Mouse (Mus musculus) erythroblast, adult 5-6 weeks (primary cell): ENCODE measurements around the gene Daam1. TPM values are rescaled to one million over a fixed set of nuclear protein-coding genes. Genes with fewer than 3 reads are reported as not detected.

Source experiments
- ATAC-seq: replicated peaks from 2 replicates; pipeline ENCODE4 v1.8.0; 2016; ENCODE audit warnings: moderate number of reproducible peaks, mild to moderate bottlenecking, moderate TSS enrichment, inconsistent platforms; ENCODE audit not compliant: poor library complexity, low FRiP score, severe bottlenecking
- total RNA-seq, 2 experiments: library from RNA; stranded (forward) in 1 of 2; stranded (reverse) in 1 of 2; fragments of 150-400 nt in 1 of 2; fragments of 200-764, 138-1000 nt in 1 of 2; gene quantifications; 2 replicates each; pipeline versions ENCODE4 v1.2.3 to v1.2.4; 2015 to 2017; ENCODE audit warnings: low replicate concordance in 2 of 2

The Daam1 gene
- total RNA-seq, 2 experiments from 2014 or later = 39.4 to 59.4 TPM

DNA sequence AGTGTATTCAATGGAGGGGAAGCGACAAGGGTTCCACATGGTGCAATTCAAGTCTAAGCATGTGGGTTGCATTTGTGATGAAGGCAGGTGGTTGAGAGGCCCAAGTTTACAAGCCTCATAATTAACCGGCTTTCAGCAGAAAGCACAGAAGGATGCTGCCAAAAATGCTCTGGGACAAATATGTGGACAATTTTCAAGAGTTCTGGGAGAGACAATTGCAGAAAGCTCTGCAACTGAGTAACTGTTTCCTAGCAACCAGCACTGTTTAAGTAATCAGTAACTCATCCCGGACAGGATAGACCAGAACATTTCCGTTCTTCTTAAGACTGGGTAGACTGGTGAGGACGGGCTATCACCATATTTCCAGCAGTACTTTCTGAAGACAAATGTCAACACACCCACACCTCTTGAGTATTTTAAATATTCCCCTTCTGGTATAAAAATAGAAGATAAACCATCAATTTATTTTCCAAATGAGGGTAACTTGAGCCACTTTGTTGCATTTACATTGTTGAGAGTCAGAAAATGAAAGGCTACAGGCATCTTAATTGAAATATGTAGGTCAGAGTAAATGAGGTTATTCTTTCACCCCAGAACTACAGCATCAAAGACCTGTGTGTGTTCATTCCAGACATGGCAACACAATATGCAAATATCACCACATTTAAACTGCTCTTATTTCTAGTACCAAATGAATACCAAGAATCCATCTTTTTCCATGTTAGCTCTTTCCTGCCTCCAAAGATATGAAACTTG lies 123.5 kb downstream of the Daam1 start:
- ATAC-seq = no peak

DNA sequence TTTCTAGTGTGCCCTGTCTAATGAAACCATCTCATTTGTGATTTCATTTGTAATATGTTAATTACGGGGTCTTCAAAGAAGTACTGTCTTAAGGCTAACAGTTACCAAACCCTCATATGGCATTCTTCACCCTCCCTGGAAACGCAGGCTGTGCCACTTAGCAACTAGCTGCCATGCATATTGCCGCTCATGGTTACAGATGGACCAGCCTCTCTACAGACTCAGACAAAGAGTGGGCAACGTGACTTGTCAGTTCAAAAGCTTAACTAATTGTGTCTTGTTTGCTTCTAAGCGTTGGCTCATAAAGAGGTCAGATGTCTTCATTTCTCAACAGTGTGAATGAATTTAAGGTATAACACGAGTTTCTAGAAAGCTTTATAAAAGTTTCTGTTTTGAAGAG lies 126.1 kb downstream of the Daam1 start:
- ATAC-seq = no peak

DNA sequence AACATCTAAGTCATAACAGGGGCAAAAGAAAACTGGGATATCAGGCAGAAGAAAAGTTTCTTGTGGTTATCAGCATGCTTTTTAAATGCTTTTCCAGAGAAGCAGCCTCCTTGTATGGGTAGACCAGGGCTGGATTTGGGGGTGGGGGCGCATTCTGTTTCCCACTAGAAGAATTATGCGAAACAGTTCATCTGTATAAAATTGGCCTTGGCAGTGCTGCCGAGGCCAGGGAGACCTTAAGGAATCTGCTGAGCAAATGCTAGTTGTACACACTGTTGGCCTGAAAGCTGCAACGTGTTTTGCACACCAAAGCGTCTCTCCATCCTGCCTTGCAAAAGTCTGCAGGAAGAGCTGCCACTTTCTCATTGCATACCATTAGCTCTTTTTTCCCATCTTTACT lies 126.6 kb downstream of the Daam1 start:
- no peak for ATAC-seq

DNA sequence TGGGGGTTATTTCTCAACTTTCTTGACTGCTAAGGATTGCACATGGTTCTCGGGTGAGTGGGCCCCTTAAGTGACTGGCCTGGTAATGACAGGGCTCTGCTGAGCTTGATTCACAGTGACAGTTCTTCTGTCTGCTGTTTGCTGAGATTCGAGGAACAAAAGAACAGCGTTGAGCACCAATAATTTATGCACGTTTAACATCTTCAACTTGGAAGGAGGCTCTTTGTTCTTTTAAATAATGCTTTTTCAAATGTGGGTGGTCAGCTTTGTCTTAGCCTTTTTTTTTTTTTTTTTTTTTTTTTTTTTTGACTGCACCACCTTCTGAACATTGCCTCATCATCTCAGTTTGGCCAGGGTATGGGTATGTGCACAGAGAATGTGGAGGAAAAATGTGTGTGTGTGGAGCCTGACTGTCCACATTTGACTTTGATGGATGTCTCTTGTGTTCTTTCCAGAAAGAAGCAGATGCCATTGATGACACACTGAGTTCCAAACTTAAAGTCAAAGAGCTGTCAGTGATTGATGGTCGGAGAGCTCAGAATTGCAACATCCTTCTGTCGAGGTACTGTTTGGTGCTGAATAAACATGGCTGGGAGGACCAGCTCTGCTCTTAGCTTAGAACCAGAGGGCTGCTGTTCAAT lies 128.6 kb downstream of the Daam1 start:
- ATAC-seq = no peak

DNA sequence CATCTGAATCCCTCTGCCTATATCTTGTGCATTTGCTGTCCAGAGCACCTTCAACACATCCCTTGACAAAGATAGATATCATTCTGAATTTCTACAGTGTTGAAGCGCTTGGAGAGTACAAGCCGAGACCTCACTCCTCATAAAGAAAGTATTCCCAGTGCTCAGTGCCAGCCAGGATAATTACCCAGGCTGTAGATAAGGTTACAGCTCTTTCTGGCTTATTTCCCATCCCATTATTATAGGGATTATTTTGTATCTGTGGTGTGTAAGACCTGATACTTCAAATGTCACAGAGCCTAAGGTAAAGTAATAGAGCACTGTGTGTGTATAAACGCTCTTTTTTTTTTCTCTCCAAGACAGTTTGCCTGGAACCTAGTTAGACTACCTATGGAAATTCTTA lies 130.8 kb downstream of the Daam1 start:
- no peak for ATAC-seq

DNA sequence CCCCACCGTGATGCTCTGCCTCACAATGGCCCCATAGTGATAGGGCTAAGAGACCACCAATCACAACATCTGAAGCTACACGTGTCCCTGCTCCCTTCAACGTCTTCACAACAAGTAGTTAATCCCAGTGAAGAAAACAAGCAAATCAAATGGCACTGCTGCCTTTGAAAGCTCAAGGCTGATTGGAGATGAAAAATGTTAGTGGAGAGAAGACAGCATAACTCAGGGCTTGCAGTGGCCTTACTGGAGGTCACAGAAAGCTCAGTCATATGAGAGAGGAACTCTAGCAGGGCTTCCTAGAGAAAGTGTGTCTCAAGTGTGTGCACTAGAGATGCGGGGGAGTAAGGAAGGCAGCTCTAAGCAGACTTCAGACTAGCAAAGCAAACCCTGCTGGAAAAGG lies 131.7 kb downstream of the Daam1 start:
- ATAC-seq = no peak

DNA sequence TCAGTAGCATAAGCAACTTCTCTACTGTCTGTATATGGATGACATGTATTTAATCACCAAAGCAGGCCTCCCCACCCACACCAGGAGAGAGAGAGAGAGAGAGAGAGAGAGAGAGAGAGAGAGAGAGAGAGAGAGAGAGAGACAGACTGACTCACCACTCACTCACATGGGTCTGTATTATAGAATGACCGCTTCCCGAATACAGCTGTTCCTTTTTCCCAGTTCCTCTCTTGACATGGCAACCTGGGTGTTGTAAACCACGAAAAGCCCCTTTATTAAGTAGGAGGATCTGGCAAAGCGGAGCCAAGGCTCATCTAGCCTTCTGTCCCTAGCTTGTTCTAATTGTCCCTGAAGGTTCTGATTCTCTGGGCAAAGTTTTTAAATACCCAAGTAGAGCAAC lies 137.7 kb downstream of the Daam1 start:
- no peak for ATAC-seq

DNA sequence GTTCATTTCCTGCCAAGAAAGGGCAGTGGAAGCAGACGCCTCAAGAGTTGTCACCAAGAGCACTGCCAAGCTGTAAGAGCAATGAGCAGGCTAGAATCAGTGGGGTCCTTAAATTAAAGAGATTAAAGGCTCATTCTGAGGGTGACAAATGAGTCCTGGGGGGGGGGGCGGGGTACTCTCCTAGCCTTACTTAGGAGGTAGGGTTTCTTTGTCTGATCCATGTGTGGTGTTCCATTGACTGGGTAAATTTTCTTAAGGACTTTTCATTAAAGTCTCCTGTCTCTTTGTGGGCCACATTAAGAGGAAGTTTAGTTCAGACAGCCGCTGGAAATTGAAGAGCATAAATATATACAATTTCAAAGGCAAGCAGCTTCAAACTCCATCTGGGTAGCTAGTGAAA lies 138.1 kb downstream of the Daam1 start:
- ATAC-seq = no peak

DNA sequence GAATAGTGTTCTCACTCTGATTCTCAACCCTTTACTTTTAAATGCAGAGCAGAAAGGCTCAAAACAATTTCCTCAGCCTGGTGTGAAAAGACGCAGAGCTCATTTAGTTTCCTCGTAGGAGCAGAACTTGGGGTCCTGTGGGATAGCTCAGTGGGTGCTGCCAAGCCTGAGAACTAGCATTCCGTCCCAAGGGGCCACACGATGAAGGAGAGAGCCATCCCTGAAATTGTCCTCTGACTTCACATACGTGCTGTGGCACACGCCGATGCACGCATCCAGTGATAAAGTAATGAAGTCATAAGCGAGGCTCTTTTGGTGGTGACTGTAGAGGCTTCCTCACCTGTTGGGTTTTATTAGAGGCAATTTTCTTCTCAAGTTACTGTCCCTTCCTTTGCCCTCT lies 138.6 kb downstream of the Daam1 start:
- no peak for ATAC-seq

DNA sequence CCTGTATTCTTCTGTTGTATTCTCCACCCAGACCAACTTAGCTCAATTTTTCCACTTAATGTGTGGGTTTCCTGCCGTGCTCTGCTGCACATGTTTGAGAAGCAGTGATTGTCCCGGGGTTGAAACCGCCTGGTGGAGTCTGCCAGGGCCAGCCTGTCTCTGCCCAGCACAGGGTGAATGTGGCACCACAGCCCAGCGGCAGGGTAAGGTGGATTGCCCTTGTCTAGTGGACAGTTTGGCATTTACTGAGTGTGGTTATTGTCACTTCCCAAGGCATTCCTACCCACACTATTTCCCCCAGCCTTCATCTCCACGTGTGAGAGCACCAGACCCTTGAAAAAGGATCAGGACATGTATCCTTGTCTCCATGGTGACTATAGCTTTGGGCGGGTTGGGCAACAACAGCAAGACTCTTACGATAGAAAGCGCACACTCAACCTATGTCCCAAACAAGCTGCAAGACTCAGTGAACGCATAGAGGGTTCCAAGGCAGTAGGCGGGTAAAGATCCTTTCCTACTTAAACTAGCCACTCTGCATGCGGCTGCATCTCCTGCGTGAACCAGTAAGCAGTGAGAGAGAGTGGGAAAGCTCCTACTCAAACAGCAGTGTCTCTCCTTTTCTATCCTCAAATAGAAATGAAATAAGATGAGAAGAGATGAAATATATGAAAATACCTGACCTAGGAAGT lies 139.2 kb downstream of the Daam1 start:
- ATAC-seq = no peak

DNA sequence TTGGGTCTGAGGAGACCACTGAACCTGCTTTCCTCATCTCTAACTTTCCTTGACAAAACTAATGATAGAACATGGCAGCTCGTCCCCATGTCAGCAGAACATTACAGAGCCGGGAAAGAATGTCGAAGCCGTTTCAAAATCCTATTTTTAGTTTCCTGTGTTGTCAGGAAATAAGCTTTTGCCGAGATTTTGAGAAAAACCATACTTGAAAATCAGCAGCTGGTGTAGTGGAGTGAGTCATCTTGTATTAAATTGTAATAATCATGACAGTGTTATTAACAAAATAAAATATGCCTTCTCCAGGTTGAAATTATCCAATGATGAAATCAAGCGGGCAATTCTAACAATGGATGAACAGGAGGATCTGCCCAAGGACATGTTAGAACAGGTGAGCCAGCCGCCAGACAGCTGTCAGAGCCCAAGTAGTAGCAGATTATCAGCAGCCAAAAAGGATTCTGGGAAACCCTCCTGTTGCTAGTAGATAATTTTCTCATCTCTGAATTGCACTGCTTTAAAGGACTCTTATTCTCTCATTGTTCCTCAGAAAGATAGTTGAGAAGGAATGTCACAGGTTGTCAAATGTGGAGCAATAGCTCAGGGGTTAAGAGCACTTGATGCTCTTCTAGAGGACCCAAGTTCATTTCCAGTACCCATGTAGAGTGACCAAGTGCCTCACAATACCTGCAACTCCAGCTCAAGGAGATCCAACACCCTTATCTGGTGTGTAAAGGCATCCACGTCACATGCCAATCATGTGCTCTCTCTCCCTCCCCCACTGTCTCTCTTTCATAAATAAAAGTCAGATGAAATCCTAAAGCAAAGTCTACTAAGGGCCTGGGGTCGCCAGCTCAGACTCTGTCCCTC lies 140.1 kb downstream of the Daam1 start:
- ATAC-seq = no peak

DNA sequence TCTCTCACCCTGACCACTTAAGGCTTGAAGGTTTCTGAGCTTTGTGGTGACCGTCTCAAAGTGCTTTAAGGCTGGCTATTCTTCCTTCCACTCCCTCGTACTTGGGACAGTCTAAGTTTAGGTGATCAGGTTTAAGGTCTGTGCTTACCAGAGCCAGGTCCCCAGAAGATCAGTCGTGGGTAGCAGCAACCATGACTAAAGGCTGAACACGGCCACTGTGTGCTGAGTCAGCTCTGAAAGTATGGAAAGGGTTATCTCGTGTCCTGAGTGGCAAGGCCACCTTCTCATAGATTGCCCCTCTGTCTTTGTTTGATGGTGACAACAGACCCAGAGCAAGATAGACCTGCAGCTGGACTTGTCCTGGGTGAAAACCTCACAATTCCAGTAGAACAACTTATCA lies 141.2 kb downstream of the Daam1 start:
- ATAC-seq = no peak

DNA sequence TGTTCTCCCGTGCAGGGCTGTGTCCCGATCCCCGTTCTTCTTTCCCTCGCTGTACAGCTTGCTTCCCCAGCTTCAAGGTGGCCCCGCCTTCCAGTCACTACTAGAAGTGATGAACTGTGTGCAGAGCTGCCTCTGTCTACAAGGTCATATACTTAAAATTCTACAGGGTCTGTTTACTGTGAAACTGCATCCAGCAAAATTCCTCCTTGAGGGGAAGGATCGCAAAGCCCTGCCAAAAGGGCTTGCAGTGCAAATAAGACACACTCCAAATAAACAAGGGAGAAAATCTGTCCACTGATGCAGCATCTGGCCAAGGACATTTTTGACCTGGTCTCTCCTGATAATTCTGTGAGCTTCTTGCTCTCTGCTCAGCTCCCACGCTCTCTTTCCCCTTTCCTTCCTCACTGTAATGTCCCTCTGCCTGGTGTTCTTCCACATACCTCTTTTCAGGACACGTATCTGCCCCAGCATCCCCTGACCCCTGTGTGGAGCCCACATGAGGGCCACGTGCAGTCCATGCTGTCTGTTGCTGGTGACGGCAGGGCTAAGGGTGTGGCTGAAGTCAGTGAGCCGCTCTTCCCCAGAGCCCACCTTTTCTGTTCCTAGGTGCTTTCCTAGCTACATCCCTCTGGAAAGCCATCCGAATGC lies 141.9 kb downstream of the Daam1 start:
- ATAC-seq = no peak

DNA sequence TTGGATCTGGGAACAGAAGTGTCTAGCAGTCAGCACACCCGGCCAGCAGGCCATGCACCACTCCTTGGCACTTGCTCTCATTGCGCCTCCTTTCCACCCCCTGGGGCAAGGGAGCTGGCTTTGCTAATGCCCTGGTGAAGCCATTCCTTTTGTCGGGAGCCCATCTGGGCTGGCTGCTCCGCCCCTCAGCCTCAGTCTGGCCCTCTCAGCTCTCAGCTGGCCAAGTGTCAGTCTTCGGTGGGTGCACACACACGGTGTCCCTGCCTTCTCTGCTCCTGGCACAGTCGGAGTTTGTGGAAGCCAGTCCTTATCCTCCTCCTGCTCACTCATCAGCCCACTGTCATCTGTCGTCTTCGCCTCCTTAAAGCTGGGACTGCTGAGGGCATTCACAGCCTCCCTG lies 142.7 kb downstream of the Daam1 start:
- no peak for ATAC-seq

DNA sequence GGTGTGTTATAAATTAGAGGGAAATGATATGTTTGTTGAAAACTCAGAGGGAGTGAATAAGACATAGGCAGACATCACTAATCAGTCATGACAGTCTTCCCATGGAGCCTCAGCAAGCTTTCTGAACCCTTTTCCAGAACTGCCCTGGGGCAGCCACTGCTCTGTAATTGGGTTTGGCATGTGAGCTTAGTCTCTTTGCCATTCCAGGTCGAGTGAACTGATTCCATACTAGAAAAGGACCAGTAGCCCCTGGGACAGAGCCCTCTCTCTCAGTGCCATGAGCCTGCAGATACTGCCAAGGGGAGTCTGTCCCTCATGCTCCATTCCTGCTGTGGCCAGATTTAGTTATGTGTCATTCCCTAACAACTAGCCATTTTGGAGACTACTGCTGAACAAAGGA lies 144.7 kb downstream of the Daam1 start:
- no peak for ATAC-seq

DNA sequence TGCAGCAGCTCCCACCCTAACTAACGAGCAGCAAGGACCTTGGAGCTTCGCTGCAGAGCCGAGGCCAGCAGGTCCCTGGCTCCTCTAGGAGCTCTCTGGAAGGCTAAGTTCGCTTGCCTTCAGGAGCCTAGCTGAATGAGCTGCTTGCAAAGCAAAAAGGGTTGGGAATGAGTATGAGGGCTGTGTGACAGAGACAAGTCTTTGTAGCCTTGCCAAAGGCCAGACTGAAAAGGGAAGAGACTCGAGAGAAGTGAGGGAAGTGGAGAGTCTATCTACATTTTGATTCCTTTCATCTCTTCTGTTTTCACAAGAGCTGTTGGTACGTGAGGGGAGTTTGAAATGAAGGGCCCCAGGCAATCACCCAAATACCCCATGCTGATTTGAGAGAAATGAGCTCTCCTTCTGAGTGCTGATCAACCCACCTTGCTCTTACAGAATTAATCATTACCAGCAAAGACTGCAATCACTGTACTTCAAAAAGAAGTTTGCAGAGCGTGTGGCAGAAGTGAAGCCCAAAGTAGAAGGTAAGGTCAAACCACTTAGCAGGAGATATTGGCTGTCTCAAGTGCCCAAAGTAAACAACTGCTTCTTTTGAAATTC lies 145.6 kb downstream of the Daam1 start:
- no peak for ATAC-seq

DNA sequence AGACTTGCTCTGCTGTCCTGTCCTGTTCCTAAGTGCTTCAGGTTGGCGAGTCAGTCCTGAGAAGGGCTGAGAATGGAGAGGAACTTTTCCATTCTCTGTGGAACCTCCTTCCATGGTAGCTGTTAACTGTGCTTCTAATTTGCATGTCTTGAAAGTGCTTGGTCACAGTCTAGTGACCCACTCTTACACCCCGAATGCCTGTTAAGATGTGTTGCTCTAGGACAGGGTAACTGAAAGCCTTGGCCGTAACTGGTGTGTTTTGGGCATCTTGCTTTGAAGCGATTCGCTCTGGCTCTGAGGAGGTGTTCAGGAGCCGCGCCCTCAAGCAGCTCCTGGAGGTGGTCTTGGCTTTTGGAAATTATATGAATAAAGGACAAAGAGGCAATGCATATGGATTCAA lies 146.5 kb downstream of the Daam1 start:
- ATAC-seq = no peak

DNA sequence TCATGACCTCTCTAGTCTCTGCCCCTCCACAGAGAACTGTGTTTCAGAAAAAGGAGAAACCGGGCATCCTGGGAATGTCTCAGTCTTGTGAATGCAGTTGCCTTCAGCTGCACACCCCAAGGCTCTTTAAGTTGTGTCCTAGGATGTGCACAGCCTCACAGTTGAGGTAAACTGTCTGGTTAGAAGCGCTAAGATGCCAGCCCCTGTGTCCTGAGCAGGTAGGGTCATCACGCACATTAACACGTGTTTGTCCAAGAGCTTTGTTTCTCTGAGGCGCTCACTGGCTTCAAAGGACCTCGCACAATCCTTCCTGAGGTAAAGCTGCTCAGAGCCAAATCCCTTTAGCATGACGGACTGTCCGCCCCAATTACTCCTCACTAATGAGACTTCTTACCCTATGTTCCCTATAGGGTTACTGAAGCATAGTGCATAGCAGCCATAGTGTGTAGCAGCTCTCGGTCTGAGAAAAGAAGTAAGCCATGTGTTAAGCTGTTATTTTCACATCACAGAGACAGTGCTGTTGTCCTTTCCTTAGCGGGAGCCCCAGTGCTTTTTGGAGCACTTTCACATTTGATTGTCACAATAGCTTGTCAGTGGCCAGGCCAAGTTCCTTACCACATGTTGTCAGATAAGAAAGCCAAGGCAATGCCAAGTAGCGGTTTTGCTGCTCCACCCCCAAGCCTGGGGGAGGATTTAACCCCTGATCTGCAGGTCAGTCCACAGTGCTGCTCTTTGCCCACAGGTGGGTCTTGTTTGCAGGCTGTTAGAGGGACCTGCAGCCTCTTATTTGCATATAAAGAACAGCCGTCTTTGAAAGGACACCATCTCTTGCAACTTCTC lies 147.9 kb downstream of the Daam1 start:
- peak; percentile 28; the same call in 1 of the 2 replicates for ATAC-seq

DNA sequence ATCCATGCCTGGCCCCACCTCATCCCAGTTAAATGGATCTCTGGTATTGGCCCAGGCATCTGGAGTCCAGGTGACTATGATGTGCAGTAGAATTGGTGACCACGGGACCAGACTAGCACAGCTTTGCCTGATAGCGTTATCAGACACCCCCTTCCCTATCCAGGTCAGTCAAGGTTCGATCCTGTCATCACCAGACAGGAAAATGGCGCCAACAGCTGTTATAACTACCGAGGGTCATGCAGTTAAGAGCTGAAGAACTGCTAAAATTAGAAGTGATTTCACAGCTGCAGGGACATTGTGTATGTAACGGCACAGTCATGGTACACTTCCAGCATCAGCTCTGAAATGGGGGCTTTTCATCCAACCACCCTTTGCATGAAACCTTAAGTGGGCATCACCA lies 149.3 kb downstream of the Daam1 start:
- ATAC-seq = no peak
